Mouse (Mus musculus): ENCODE data around the gene Coq6.
"Not testable (repeated sequence)": the region's sequence is repeated elsewhere in the genome, so short reads cannot be mapped to it uniquely, and the experiment has no call there.

The Coq6 gene

DNA sequence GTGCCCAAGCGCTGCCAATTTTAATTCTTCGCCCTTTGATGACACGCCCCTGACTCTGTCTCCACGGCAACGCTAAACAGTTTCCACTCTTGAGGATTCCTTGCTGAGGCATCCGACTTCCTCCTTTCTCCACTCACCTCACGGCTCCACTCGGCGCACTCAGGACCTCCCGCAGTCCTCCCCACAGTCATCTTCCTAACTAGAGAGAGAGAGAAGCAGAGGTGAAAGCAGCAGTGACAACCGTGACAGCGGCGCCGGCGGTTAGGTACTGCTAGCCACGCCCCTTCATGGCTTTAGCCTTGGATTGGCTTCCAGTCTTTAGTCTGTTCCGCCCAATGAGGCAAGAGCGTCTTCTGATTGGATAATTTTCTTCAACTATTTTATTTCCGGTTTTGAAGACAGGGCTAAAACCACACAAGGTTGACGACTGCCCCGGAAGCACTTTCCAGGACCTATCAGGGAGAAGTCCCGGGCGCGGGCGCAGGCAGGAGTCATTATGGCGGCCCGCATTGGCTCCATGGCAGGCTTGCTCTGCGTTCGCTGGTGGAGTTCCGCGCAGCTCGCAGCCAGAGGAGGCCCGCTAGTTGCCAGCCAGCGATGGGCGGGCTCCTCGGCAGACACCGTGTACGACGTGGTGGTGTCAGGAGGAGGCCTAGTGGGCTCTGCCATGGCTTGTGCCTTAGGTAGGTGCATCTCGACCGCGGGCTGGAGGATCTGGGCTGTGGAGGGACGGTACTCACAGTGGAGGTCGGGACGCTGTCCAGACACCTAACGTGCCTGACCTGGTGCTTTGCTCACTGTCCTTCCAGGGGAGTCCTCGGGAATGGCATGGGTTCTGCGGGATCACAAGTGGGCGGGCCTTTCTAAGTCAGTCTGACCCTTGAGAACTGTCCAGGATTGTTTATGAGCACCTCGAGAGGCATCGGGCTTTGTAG is at the start of gene Coq6, which contains the start of gene Fam161b:
TSS of gene Coq6 (plus strand) at position 103 of the 935 bp plus-strand sequence.
TSS of gene Fam161b (minus strand) at position 279 of the 935 bp plus-strand sequence.
- DNase-seq (ENCODE audit: low read depth, low spot score) = peak; percentile 98

DNA sequence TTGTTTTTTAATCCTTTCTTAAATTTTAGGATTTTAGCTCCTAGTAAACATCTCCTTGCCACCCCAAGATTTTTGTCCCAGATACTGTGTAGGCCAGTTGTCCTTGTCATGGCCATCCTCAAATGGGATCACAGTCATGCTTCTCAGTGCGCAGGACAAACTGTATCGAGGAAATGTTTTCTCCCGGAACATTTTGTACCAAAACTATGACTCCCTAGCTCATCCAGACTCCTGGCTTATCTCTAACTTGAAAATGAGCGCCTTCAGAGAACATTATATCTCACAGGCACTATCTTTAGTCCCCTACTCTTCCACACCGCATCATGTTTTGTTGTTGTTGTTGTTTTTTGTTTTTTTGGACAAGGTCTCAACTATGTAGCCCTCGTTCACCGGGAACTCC is 45.5 kb upstream of the Coq6 start:
- DNase-seq (ENCODE audit: low read depth, low spot score) = no peak

DNA sequence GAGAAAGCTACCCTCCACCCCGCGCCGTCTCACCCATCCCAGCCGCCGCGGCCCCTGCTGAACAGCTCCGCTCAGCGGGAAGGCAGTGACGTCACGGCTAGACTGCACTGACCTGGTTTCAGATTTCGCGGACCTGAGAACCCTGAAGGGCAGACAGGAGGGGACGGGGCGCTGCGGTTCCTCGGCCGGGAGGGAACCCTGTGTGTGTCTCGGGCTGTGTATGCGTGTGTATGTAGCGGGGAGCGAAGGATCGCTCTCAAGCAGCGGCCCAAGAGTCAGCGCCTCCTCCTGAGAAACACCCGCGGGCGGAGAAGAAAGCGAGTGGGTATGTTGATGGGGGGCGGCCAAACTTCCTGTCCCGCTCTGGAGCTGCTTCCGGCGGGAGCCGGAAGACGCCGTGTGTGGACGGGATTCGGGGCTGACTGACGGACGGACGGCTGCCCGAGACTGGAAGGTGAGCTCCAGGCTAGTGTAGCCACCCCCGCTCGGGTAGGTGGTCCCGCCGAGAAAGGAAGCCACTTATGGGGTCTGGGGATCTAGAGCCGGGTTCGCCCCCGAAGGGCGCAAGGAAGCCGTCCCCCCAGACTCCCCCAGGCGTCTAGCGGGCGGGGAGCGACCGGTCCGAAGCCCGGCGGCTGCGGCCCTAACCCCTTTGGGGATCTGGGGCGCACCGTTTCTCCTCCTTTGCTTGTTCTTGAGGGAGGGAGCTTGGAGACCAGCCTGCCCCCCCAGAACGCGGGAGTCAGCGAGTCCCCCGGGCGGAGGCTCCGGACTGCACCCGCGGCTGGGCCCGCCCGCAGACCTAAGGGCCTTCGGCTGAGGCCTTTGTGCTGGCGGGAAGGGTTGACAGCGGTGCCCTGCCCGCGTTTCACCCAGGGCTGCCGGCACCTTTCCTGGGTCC is 44.5 kb upstream of the Coq6 start, which contains the start of gene Zfp410:
TSS of gene Zfp410 (plus strand) at position 132 of the 901 bp plus-strand sequence.
- DNase-seq (ENCODE audit: low read depth, low spot score) = peak; percentile 70

DNA sequence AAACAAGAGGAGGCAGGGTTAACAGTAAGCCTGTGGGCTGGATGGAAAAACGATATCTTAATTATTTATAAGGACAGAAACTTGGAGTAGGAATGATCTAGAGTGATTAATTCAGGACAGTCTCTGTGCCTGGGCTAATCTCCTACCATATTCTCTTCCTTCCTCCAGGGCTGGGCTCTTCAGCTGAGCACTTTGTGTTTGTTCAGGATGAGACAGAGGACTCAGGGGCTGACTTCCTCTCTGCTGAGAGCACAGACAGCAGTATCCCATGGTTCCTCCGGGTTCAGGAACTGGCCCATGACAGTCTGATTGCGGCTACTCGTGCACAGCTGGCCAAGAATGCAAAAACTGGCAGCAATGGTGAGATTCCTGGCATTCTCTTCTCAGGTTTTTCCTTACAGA is 34.3 kb upstream of the Coq6 start:
- DNase-seq (ENCODE audit: low read depth, low spot score) = no peak

- DNase-seq (ENCODE audit: low read depth, low spot score) = no peak
Measured at GRCm38 (mm10) chr12:84336963-84337625, 24.4 kb upstream of the Coq6 start.

GRCm38 (mm10) chr12:84347192-84347591 is 14.3 kb upstream of the Coq6 start:
- no peak for DNase-seq (ENCODE audit: low read depth, low spot score)

- not testable (repeated sequence) for DNase-seq (ENCODE audit: low read depth, low spot score)
Measured at GRCm38 (mm10) chr12:84358699-84359098, 2.8 kb upstream of the Coq6 start.

- DNase-seq (ENCODE audit: low read depth, low spot score) = no peak
Measured at GRCm38 (mm10) chr12:84362872-84363271, 1.4 kb downstream of the Coq6 start.

DNA sequence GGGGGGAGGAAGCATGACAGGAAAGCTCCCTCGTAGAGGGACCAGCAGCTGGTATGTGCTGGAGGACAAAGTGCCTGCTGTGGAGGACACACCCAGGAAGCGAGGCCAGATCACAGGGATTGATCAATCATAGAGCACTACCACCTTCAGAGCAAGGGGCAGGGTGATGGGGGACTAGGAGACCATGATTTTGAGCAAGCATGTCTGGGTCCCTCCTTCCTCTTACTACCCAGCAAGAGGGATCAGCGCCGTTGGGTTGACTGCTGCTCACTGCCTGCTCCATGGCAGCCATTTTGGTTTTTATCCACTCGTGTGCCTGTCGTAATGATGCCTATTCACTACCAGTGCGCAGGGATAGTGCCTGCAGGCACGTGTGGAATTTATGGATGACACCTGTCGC is 2.8 kb downstream of the Coq6 start:
- no peak for DNase-seq (ENCODE audit: low read depth, low spot score)

DNA sequence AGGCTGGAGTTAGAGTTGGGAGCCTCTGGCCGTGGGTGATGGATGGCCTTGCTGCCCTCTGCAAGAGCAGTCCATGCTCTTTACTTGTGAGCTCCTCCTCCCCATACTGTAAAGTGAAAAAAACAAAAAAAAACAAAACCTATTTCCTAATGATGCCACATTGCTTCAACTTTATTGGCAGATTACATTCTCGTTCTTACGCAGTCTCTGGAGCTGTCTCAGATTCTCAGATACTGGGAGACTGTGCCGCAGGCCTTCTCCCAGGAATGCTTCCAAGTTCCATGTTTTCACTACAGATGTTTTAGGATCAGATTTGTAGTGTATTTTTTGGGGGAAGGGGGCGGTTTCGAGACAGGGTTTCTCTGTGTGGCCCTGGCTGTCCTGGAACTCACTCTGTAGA is 3.7 kb downstream of the Coq6 start:
- DNase-seq (ENCODE audit: low read depth, low spot score) = no peak

DNA sequence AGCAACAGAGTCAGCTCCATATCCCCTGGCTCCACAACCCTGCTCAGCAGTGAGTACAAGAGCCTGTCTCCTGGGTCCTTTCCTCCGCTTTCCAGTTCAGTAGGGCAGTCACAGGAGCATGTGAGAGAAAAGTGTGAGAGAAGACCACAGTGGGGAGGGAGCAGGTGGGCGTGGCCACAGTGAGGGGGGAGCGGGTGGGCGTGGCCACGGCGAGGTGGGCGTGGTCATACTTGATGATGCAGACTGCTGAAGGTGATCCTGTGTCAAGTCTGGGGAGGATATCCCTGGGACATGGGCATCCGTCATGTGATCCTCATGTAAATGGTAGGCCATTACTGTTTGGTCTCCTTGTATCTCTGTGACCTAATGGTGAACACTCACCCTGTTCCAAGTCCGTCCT is 5.5 kb downstream of the Coq6 start:
- no peak for DNase-seq (ENCODE audit: low read depth, low spot score)

- no peak for DNase-seq (ENCODE audit: low read depth, low spot score)
Measured at GRCm38 (mm10) chr12:84371647-84372046, 10.2 kb downstream of the Coq6 start.

DNA sequence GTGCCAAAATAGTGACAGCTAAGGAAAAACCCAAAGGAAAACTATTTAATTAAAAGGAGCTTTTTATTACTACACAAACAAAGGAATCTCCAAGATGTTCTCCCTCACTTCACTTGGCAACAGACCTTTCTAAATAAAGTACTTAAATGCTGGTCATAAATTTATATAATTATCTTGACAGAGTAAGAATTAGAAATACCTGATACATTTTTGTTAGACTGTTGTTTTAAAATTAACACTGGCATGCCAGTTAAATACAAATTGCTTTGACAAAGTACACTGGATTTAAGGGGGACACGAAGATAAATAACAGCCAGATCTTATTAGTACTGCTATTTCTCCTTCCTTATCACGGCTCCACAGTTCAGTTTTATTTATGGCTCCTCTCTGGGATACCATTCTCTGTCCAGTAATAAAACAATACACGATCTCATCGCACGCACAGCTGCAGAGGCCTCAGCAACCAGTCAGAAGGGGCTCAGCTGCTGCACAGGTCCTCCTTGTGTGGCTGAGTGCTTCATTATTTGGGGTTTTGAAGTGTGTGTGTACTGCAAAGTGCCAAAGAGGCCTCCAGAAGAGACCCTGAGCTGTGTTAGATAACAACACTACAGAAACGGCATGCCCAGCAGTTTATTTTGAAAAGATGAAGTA is 12.5 kb downstream of the Coq6 start:
- no peak for DNase-seq (ENCODE audit: low read depth, low spot score)

DNA sequence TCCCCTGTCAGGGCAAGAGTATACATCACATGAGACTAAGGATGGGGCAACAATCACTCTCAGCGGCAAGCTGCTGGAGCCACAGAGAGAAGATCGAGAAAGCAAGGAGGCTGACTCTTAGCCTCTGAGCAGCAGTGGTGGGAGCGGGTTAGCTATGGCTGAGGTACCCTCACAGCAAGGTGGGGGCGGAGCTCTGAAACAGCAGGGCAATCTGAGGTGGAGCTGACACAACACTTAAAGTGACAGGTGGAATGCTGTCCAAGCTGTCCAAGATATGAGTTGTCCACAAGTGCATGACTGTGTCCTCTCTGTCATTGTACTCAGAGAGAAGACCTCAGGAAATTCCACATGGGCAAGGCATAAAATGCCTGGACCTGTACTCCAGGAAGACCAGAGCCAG is 20.9 kb downstream of the Coq6 start:
- DNase-seq (ENCODE audit: low read depth, low spot score) = no peak

- DNase-seq (ENCODE audit: low read depth, low spot score) = no peak
Measured at GRCm38 (mm10) chr12:84384644-84385081, 23.2 kb downstream of the Coq6 start.

GRCm38 (mm10) chr12:84385408-84385807 is 24.0 kb downstream of the Coq6 start:
- no peak for DNase-seq (ENCODE audit: low read depth, low spot score)

- DNase-seq (ENCODE audit: low read depth, low spot score) = no peak
Measured at GRCm38 (mm10) chr12:84388097-84388496, 26.6 kb downstream of the Coq6 start.

DNA sequence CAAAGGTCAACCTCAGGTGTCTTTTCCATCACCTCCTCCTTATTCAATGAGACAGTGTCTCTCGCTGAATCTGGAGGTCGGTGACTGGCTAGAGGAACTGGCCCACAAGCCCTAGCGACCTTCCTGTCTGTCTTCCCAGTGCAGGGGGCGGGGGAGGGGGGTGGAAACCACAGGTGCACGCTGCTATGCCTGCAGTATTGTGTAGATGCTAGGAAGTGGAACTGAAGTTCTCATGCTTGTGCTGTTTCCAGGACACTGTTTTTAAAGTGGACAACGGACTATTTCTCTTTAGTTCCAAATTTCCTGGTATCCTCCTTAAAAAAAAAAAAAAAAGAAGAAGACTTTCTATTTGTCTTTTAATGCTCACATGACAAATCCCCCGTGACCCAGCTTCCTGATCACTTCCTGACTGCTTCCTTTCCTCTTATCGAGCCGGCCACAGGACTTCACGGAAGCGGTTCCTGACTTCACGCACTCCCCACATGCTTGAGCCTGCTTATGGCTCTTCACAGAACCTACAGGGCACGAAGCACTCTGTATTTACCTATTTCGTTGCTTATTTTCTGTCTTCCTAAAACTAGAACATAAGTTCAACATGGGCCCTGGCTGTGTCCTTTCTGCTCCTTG is 27.4 kb downstream of the Coq6 start:
- no peak for DNase-seq (ENCODE audit: low read depth, low spot score)

- DNase-seq (ENCODE audit: low read depth, low spot score) = no peak
Measured at GRCm38 (mm10) chr12:84390336-84390735, 28.9 kb downstream of the Coq6 start.

- DNase-seq (ENCODE audit: low read depth, low spot score) = no peak
Measured at GRCm38 (mm10) chr12:84392681-84393080, 31.2 kb downstream of the Coq6 start.

DNA sequence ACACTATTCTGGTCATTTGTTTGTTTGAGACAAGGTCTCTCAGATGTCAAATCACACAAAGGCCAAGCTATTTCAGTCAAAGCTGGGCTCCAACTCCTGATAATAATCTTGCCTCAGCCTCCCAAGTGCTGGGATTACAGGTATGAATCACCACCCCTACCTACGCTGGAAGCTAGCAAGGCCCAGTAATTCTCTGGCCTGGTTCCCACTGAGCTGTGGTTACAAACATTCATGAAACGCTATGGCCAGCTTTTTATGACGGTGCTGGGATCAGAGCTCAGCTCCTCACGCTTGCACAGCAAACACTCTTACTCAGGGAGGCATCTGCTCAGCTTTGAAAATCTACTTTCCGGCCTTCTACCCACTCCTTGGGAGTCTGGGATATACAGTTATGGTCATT is 32.4 kb downstream of the Coq6 start:
- no peak for DNase-seq (ENCODE audit: low read depth, low spot score)
